Mouse (Mus musculus) intestine, embryonic 15.5 days (tissue): ENCODE data around the gene Ppp1r21. TPM values are rescaled to one million over a fixed set of nuclear protein-coding genes. Genes with fewer than 3 reads are reported as not detected.

Experiments
- ATAC-seq: fragments of 200-750 bp; cut with Nextera tagmentation; 2 replicates; pipeline ENCODE4 v1.8.0; 2017; ENCODE audit warnings: moderate TSS enrichment, moderate library complexity
- H3K27ac ChIP-seq: fragments of 300-500 bp; sonication (generic); 2 replicates; pipeline ENCODE4 v1.5.1; 2015; ENCODE audit warnings: mild to moderate bottlenecking, inconsistent platforms
- H3K27me3 ChIP-seq: fragments of 300-500 bp; sonication (generic); replicated peaks from 2 replicates; pipeline ENCODE4 v1.6.1; 2015; ENCODE audit warnings: inconsistent platforms
- H3K36me3 ChIP-seq: fragments of 300-500 bp; sonication (generic); 2 replicates; pipeline ENCODE4 v1.6.1; 2015; ENCODE audit warnings: inconsistent platforms
- H3K4me1 ChIP-seq: fragments of 300-500 bp; sonication (generic); replicated peaks from 2 replicates; pipeline ENCODE4 v1.6.1; 2015; ENCODE audit warnings: inconsistent platforms
- H3K4me2 ChIP-seq: fragments of 300-500 bp; sonication (generic); replicated peaks from 2 replicates; pipeline ENCODE4 v1.6.1; 2015; ENCODE audit warnings: mild to moderate bottlenecking, inconsistent platforms
- H3K4me3 ChIP-seq: fragments of 300-500 bp; sonication (generic); replicated peaks from 2 replicates; pipeline ENCODE4 v1.5.1; 2015; ENCODE audit warnings: inconsistent platforms
- H3K9ac ChIP-seq: fragments of 300-500 bp; sonication (generic); 2 replicates; pipeline ENCODE4 v1.6.1; 2015; ENCODE audit warnings: inconsistent platforms
- H3K9me3 ChIP-seq: fragments of 300-500 bp; sonication (generic); 2 replicates; pipeline ENCODE4 v1.6.1; 2016; ENCODE audit warnings: inconsistent platforms
- WGBS: fragments of 180-500 bp; shearing (Covaris S2); methylation state at CpG from one replicate; pipeline ENCODE4 v1.1.7; 2015; 5-methylcytosine and 5-hydroxymethylcytosine counted together
- polyA plus RNA-seq: library from polyadenylated mRNA; unstranded; fragments of >200 nt; fragmentation: Nextera tagmentation; extraction: Ambion mirVana; gene quantifications from 2 replicates; pipeline ENCODE4 v1.2.1, GENCODE M21; 2015

Gene Ppp1r21
- polyA plus RNA-seq: 21.4 and 22.4 TPM in 2 replicates

DNA sequence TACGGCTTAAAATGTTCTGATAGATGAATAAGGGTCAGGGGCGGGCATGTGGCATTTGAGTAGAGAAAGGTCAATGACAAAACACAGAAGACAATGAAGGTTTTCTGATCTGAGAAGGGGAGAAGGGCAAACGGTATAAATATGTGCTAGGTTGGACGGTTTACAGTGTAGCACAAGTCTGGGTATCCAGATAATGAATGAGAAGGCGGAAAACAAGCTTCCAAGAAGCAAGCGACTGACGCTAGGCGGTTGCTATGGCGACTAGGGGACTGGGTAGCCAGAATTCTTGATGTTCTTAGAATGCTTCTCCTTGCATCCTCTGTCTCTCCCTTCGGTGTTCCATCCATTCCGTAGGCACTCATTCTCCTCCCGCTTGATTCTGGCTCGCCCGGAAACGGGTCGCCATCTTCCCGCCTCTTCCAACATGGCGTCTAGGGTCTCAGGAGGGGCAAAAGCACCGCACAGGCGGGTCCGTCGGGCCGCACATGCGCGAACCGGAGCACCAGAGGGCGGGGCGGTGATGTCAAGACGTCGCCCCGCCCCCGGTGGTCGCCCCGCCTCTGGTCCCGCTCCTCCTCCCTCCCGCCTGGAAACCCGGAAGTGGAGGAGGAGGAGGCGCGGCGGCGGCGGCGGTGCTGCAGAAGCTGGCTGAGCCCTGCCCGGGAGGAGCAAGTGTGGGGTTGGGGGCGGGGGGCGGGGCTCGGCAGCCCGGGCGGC is at the start of gene Ppp1r21:
Gene Ppp1r21 (plus strand): TSS at position 600 of the 717 bp plus-strand sequence.
- Histone ChIP-seq H3K4me1 (0 out of 2 replicates have a peak, but pooled peaks cover 8% of the 10 kb centered on the region), H3K27me3 (no peaks in the 10 kb centered on the region), H3K9me3 (no peaks in the 10 kb centered on the region), H3K27ac (peak within 1 kb of the TSS; percentile 79), H3K4me3 (peak within 1 kb of the TSS; percentile 68), H3K36me3 (no peaks in the 10 kb centered on the region), H3K4me2 (peak within 1 kb of the TSS; percentile 81), H3K9ac (peak within 1 kb of the TSS; percentile 77)
- 6% methylated on average over 45 of the region's 49 CpGs for WGBS
- ATAC-seq: peak; percentile 98

DNA sequence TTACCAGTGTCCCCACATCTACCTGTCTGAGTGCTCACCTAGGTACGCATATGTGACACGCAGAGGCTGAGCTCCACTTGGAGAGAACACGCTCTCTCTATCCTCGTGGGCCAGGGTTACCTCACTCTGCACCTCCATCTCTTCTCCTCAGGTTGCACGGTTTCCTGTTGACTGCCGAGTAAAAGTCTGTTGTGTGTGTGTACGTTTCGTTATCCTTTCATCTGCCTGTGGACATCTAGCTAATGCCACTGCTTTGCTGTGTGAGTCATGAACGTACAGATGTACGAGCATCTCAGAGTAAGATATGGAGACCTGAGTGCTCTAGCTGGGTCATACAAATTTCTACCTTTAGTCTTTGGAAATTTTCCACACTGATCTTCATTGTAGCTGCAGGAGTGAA is 49.5 kb upstream of the Ppp1r21 start:
- Histone ChIP-seq H3K4me2 (no peak overlapping the region), H3K27me3 (no peaks in the 10 kb centered on the region), H3K36me3 (no peaks in the 10 kb centered on the region), H3K4me3 (no peak overlapping the region), H3K4me1 (no peaks in the 10 kb centered on the region), H3K9ac (no peak overlapping the region), H3K27ac (no peak overlapping the region), H3K9me3 (no peaks in the 10 kb centered on the region)
- no peak for ATAC-seq
- 87% methylated on average over 10 of the region's 10 CpGs for WGBS

DNA sequence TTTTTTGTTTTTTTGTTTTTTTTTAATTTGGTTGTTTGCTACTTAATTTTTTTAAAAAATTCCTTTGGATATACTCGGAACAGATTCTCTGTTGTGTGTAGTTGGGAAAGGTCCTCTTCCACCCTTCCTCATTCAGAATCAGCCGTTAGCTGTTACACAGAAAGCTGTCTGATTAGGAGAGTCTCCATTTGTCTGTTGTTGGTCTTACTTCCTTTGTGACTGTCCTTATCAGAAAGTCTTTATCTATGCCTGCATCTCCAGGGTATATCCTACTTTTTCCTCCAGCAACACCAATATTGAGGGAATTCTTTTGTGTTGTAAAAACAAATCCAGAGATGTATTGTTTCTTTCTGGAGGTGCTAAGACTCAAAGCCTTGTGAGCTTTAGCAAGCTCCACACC is 48.9 kb upstream of the Ppp1r21 start:
- Histone ChIP-seq H3K36me3 (no peaks in the 10 kb centered on the region), H3K27ac (no peak overlapping the region), H3K4me1 (no peaks in the 10 kb centered on the region), H3K4me2 (no peak overlapping the region), H3K27me3 (no peaks in the 10 kb centered on the region), H3K9me3 (no peaks in the 10 kb centered on the region), H3K4me3 (no peak overlapping the region), H3K9ac (no peak overlapping the region)
- WGBS: 85% methylated on average over 2 of the region's 2 CpGs
- no peak for ATAC-seq

DNA sequence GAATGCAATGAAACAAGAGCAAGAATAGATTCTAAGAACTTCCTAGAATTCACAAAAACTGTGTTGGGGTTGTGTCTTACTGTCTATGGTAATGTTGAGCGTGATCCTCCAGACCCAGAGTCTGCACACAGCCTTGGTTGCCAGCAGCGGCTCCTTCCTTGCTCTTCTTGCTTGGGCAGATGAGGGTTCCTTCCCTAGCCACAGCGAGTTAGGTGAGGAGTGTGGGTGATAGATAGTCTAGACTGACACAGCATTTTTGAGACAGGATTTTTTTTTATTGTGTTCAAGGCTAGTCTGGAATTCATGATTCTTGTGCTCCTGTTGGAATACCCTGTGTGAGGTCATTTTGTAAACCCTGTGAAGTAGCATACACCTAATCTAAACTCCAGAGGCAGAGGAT is 48.3 kb upstream of the Ppp1r21 start:
- no peak overlapping the region for H3K9ac ChIP-seq
- no peaks in the 10 kb centered on the region for H3K4me1 ChIP-seq
- peaks cover 4% of the 10 kb centered on the region for H3K36me3 ChIP-seq
- no peak overlapping the region for H3K4me2 ChIP-seq
- no peak for ATAC-seq
- 92% methylated on average over 3 of the region's 3 CpGs for WGBS
- no peaks in the 10 kb centered on the region for H3K27me3 ChIP-seq
- no peaks in the 10 kb centered on the region for H3K9me3 ChIP-seq
- no peak overlapping the region for H3K4me3 ChIP-seq
- H3K27ac ChIP-seq: no peak overlapping the region

DNA sequence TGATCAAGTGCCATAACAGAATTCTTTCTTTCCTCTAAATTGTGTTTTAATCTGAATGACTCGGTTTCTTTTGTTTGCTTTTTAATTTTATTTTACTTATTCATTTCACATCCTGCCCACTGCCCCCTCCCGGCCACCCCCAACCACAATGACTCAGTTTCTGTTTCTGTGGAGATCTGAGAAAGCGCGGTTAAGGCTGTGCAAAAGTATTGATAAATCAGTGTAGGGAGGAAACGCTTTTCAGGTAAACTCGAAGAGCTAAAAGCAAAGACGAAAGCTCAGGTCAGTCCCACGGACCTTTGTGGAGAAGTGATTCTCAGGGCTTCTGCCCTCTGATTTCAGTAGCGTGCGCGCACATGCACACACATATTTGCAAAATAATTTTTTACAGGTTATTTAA is 45.4 kb upstream of the Ppp1r21 start:
- no peaks in the 10 kb centered on the region for H3K4me1 ChIP-seq
- H3K4me3 ChIP-seq: no peak overlapping the region
- no peak overlapping the region for H3K9ac ChIP-seq
- no peak for ATAC-seq
- H3K27ac ChIP-seq: no peak overlapping the region
- H3K27me3 ChIP-seq: no peaks in the 10 kb centered on the region
- 89% methylated on average over 11 of the region's 11 CpGs for WGBS
- no peak overlapping the region for H3K4me2 ChIP-seq
- no peaks in the 10 kb centered on the region for H3K9me3 ChIP-seq
- H3K36me3 ChIP-seq: peaks cover 6% of the 10 kb centered on the region

DNA sequence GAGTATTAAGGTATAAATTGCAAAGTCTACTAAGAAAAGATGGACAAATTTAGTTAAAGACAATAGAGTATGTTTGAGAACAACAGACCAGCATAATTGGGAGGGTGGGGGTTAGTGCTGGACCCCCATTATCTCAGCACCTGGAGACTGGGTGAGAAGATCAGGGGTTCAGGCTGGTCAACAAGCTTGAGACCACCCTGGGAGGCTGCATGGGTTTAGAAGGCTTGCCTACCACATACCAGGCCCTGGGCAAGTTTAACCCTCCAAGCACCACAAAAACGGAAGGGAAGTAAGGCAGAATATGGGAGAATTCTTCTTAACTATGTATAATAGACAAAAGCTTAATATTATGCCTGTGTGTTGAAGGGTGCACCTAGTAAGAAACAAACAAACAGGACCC is 45.0 kb upstream of the Ppp1r21 start:
- WGBS: 93% methylated on average over 1 of the region's 1 CpGs
- Histone ChIP-seq H3K4me1 (no peaks in the 10 kb centered on the region), H3K4me3 (no peak overlapping the region), H3K27me3 (no peaks in the 10 kb centered on the region), H3K9me3 (no peaks in the 10 kb centered on the region), H3K36me3 (peaks cover 6% of the 10 kb centered on the region), H3K4me2 (no peak overlapping the region), H3K27ac (no peak overlapping the region), H3K9ac (no peak overlapping the region)
- no peak for ATAC-seq

DNA sequence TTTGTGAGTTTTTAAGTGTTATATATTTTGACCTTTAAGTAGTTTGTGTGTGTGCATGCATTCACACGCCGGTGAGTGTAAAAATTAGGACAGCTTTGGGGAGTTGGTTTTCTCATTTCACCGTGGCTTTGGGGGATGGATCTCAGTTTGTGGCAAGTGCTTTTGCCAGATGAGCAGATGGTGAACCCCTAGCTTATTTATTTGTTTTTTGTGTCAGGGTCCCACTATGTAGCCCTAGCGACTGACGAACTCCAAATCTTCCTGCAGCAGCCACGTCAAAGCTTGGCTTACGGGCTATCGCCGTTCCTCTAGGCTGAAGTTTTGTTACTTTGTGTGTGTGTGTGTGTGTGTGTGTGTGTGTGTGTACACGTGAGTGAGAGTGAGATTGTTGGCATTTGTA is 39.4 kb upstream of the Ppp1r21 start:
- Histone ChIP-seq H3K9ac (no peak overlapping the region), H3K4me3 (no peak overlapping the region), H3K27ac (no peak overlapping the region), H3K4me2 (no peak overlapping the region), H3K27me3 (no peaks in the 10 kb centered on the region), H3K9me3 (no peaks in the 10 kb centered on the region), H3K36me3 (peaks cover 6% of the 10 kb centered on the region), H3K4me1 (no peaks in the 10 kb centered on the region)
- no peak for ATAC-seq
- 89% methylated on average over 10 of the region's 10 CpGs for WGBS

DNA sequence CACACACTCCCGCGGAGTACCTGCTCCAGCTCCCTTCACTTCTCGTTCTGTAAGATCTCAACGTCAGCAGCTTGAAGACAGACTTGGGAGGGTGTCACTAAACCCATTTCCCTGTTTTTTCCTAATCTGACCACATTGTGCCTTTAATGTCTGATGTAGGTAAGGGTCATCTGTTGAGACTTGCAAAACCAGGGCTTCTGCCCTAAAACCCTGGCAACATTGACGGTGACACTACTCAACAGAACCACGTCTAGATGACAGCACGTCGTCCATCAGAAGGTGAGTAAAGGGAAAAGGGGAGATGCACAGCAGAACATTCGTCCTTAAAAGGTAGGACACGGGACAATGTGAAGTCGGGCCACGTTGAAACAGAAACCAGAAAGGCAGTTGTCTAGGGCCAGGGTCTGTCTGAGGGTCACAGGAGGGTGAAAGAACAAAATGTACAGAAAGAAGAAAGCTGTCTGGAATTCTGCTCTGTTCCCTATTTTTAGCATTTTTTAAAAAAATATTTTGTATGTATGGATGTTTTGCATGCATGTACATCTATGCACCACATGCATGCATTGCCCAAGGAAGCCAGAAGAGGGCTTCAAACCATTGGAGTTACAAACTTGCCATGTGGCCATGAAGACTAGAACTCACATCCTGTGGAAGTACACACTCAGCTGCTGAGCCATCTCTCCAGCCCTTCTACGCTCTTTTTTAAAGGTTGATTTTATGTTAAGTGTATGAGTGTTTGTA is 38.4 kb upstream of the Ppp1r21 start:
- Histone ChIP-seq H3K4me3 (no peak overlapping the region), H3K4me2 (no peak overlapping the region), H3K4me1 (no peaks in the 10 kb centered on the region), H3K9me3 (no peaks in the 10 kb centered on the region), H3K27ac (no peak overlapping the region), H3K36me3 (peaks cover 3% of the 10 kb centered on the region; the same call in 1 of the 2 replicates), H3K27me3 (no peaks in the 10 kb centered on the region), H3K9ac (no peak overlapping the region)
- no peak for ATAC-seq
- 91% methylated on average over 13 of the region's 13 CpGs for WGBS

DNA sequence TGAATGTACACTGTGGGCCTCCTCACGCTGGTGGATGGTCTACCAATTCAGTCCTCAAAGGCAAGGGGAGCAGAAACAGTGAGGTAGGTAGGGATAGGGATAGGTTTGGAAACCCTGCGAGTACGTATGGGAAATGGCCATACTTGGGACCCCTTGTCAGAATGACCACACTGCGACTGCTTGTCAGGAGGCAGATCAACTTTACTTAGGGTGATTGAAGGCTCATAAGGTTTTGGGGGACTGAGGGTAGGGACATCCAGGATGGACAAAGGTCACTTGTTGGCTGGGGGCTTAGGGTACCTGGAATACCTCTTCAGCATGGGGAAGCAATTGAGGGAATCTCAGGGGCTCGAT is 37.8 kb upstream of the Ppp1r21 start:
- no peak overlapping the region for H3K27ac ChIP-seq
- H3K4me3 ChIP-seq: no peak overlapping the region
- WGBS: 96% methylated on average over 5 of the region's 5 CpGs
- no peak overlapping the region for H3K9ac ChIP-seq
- ATAC-seq: no peak
- H3K4me2 ChIP-seq: no peak overlapping the region
- H3K4me1 ChIP-seq: no peaks in the 10 kb centered on the region
- H3K9me3 ChIP-seq: no peaks in the 10 kb centered on the region
- no peaks in the 10 kb centered on the region for H3K36me3 ChIP-seq
- no peaks in the 10 kb centered on the region for H3K27me3 ChIP-seq

DNA sequence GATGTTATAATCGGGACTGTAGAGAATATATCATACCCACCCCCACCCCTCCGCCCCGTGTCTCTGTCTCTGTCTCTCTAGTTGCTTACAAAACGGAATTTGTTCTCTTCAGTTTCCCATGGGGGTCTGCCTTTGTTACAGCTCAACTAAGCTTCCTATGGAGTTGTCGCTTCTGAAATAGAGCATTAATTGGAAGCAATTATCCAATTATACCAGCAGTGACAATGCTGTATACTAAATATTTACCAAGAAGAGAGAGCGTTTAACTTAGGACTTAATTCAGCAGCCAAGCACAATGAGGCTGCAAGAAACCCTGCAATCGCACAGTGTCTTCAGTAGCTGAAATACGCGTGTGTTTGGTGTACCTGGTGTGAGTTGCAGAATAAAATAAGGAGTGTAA is 36.4 kb upstream of the Ppp1r21 start:
- Histone ChIP-seq H3K27ac (no peak overlapping the region), H3K27me3 (no peaks in the 10 kb centered on the region), H3K4me3 (no peak overlapping the region), H3K9me3 (no peaks in the 10 kb centered on the region), H3K4me2 (no peak overlapping the region), H3K36me3 (no peaks in the 10 kb centered on the region), H3K9ac (no peak overlapping the region), H3K4me1 (no peaks in the 10 kb centered on the region)
- no peak for ATAC-seq
- 83% methylated on average over 9 of the region's 9 CpGs for WGBS

DNA sequence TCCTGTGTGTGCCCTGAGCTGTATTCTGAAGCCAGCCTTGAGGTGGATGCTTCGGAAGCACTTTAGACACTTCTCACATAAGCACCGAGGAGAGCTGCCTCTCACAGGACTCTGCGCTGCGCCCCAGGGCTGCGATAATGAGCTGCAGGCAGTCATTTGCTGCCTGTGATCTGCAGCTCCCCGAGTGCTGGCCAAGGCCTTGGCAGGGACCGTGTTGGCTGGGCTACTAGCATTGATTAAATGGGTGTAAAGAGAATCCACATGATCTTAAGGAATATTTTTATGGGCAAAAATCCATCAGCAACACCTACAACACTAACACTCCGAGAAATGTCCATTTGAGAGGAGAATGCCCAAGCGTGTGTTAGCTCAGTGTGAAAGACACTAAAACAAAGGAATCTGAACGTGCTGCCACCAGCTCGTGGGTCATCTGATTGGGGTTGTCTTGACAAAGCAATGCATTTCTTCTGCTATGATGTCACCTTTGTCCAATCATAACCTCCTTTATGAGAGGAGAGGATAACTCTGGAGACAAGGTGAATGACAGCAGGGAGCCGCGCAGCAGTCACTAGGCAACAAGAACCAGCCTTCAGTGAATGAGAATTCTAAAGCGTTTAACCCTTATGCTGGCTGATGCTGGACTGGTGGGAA is 35.7 kb upstream of the Ppp1r21 start:
- Histone ChIP-seq H3K27me3 (no peaks in the 10 kb centered on the region), H3K27ac (no peak overlapping the region), H3K4me1 (no peaks in the 10 kb centered on the region), H3K4me3 (no peak overlapping the region), H3K4me2 (no peak overlapping the region), H3K9ac (no peak overlapping the region), H3K36me3 (no peaks in the 10 kb centered on the region), H3K9me3 (no peaks in the 10 kb centered on the region)
- WGBS: 70% methylated on average over 14 of the region's 14 CpGs
- ATAC-seq: no peak

DNA sequence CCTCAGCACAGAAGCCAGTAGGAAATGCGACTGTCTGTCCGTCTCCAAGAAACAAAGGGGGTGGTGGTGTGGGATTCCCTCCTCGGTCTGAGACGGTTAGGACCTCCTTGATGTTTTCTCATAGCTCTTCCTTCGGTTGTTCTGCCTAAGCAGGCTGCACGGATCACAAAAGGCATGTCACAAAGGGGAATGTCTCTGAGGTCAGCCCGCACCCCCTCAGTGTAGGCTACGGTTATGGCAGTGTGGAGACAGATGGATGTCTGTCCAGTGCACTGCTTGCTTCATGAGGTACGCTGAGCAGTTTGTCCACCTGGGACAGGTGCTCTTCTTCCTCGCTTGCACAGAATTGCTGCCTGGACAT is 35.2 kb upstream of the Ppp1r21 start:
- Histone ChIP-seq H3K4me2 (no peak overlapping the region), H3K27me3 (no peaks in the 10 kb centered on the region), H3K4me1 (no peaks in the 10 kb centered on the region), H3K27ac (no peak overlapping the region), H3K9ac (no peak overlapping the region), H3K36me3 (no peaks in the 10 kb centered on the region), H3K4me3 (no peak overlapping the region), H3K9me3 (no peaks in the 10 kb centered on the region)
- ATAC-seq: no peak
- WGBS: 76% methylated on average over 10 of the region's 10 CpGs
